Mouse (Mus musculus): ENCODE data around the gene Serpina10. TPM values are rescaled to one million over a fixed set of nuclear protein-coding genes. Genes with fewer than 3 reads are reported as not detected.
A peak's percentile ranks its signal among the peaks of the same experiment; 100 is the strongest.

Serpina10 gene
- polyA plus RNA-seq, 1 experiment from 2014 or later, result 26.4 TPM

DNA sequence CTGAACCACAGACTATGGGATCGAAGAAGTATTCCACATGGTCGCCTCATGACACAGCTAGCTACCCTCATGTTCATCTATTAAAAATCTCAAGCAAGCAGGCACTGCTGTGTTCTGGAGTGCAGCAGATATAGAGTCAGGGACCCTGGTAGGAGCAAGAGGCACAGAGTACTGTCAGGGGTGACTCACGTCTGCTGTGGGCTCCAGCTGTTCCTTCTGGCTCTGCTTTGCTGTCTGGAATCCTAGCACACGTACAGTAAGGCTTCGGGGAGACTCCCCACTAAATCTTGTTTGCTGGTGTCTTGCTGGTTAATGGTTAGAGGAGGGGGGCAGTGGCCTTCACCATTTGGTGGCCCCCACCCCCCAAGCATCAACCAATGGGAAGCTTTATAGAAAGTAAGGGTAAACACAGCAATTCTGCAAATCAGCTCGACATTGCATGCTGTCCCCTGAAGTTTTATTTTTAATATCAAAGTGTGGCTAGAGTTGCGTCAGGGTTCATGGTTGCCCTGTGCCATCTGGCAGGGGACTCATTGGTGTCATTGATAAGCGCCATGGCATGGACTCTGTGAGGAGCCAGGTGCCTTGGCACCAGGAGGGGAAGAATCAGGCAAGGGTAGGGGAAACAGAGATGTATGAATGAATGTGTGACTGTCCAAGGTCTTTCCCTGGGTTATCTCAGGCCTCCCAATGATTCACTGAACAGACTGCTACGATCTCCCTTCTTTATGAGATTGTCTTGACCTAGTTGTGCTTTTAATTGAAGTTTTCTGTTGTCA, 25.8 kb upstream of the Serpina10 start, which contains the start of gene Serpina6:
Serpina6 (minus strand) TSS at position 365 of the 779 bp plus-strand sequence.
- H3K4me2 ChIP-seq, result peak within 1 kb of the TSS; percentile 47
- peak; percentile 44 for ATAC-seq
- H3K4me1 ChIP-seq, result no peaks in the 10 kb centered on the region
- WGBS (ENCODE audit: insufficient replicate concordance), result 54% methylated on average over 9 of the region's 9 CpGs
- no peaks in the 10 kb centered on the region for H3K27me3 ChIP-seq (replicated peaks)
- peak within 1 kb of the TSS; percentile 65 for H3K27ac ChIP-seq
- H3K9me3 ChIP-seq (replicated peaks), result no peaks in the 10 kb centered on the region
- peak within 1 kb of the TSS; percentile 44 for H3K4me3 ChIP-seq
- H3K36me3 ChIP-seq, result no peaks in the 10 kb centered on the region
- peak within 1 kb of the TSS; percentile 13; the same call in 1 of the 2 replicates for H3K9ac ChIP-seq

DNA sequence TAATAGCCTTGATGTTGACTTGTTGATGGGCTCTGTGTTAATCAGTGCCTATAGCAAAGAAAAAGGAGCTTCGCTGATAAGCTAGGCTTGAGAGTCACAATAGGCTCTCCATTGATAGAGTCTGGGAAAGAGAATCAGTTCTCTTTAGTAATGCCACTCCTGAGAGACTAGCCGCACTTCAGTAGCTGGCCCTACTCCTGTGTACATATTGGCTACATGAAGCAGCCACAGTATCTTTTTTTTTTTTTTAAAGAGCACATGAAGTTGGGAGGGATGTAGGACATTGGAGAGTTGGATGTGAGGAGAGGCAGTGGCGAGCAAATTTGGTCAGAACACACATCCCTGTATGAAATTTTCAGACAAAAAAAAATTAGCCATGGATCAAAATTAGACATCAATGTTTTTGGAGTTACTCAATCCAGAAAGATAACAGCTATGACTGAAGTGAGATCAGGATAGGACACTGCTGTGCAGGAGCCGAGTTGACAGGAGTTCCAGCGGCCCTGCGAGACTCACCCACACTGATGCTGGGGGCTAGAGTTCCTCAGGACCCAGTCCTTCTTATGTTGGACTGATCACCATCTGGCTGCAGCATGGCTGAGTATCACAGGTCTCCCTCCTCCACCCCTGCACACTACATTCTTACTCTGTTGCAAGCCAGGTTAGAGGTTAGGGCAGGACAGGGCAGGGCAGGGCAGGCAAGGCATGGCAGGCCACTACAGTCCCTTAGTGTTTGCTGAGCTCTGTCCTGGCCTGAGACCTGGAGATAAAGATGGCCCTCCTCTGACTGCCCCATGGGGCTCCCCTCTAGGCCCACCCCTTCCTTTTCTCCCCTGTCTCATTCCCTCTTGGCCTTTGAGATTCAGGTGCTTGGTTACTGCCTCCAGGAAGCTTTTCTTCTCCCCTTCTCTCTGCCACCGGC, 24.1 kb upstream of the Serpina10 start:
- peak overlapping the region; percentile 44 for H3K4me3 ChIP-seq
- H3K4me2 ChIP-seq, result peak overlapping the region; percentile 47
- no peaks in the 10 kb centered on the region for H3K27me3 ChIP-seq (replicated peaks)
- WGBS (ENCODE audit: insufficient replicate concordance), result 65% methylated on average over 7 of the region's 7 CpGs
- no peaks in the 10 kb centered on the region for H3K4me1 ChIP-seq
- no peaks in the 10 kb centered on the region for H3K9me3 ChIP-seq (replicated peaks)
- H3K27ac ChIP-seq, result peak overlapping the region; percentile 65
- H3K9ac ChIP-seq, result peak overlapping the region; percentile 13; the same call in 1 of the 2 replicates
- H3K36me3 ChIP-seq, result no peaks in the 10 kb centered on the region
- peak; percentile 53 for ATAC-seq

DNA sequence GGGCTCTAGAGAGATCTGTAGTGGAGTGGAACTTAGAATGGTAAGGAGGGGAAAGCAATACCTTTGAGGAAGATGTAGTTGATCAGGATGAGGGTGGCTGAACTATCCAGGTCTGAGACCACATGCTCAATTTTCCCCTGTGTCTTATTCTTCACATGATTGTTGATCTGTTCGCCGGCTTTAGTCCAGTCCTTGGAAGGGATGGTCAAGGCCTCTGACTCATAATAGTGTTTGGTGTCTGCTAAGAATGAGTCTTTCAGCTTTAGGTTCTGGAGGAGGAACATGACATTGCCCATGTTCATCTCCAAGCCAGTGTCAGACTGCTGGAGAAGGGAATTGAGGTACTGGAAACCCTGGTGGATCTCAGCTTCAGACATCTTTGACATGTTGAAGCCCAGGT, 22.6 kb upstream of the Serpina10 start:
- 83% methylated on average over 2 of the region's 2 CpGs for WGBS (ENCODE audit: insufficient replicate concordance)
- Histone ChIP-seq H3K4me2 (peak overlapping the region; percentile 47; the same call in 1 of the 2 replicates), H3K9ac (no peak overlapping the region), H3K27ac (no peak overlapping the region), H3K4me3 (no peak overlapping the region), H3K36me3 (no peaks in the 10 kb centered on the region), H3K27me3 (replicated peaks) (no peaks in the 10 kb centered on the region), H3K4me1 (no peaks in the 10 kb centered on the region), H3K9me3 (replicated peaks) (no peaks in the 10 kb centered on the region)
- no peak for ATAC-seq

DNA sequence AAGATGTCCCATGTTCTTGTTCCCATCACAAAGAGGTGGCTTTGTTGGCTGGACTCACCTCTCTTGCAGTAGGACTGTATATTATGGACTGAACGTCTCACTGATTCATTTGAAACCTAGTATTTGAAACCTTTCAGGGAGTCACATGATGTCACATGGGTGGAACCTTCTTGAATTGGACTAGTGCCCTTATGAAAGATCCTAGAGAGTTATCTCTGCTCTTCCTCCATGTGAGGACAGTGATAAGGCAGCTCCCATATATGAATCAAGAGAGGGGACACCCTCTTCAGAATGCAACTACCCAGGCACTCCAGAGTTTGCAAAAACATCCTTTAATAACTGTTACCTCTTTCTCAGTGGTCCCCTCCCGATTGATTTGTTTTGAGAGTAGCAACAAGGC, 15.1 kb upstream of the Serpina10 start:
- Histone ChIP-seq H3K9me3 (replicated peaks) (no peaks in the 10 kb centered on the region), H3K4me3 (no peak overlapping the region), H3K27me3 (replicated peaks) (no peaks in the 10 kb centered on the region), H3K4me2 (no peak overlapping the region), H3K9ac (no peak overlapping the region), H3K27ac (no peak overlapping the region), H3K36me3 (no peaks in the 10 kb centered on the region), H3K4me1 (no peaks in the 10 kb centered on the region)
- ATAC-seq, result no peak
- 64% methylated on average over 2 of the region's 2 CpGs for WGBS (ENCODE audit: insufficient replicate concordance)

DNA sequence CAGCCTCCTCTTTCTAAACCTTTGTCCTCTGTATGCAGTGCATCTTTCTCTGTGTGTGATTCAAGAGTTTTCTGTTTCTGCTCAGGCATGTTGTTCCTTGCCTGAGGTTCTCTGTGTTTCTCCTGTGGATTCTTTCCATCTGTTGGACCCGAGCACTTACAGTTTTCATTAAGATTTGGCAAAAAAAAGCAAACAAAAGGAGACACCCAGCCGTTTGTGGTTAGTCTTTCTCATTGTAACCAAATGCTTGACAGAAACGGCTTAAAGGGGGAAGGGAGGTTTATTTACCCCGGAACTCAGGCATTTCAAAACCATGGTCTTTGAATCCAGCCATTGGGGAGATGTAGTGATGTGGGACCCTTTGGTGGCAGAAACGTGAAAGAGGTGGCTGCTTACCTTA, 13.4 kb upstream of the Serpina10 start:
- H3K4me3 ChIP-seq, result no peak overlapping the region
- no peaks in the 10 kb centered on the region for H3K4me1 ChIP-seq
- WGBS (ENCODE audit: insufficient replicate concordance), result 28% methylated on average over 5 of the region's 5 CpGs
- no peak overlapping the region for H3K9ac ChIP-seq
- no peak overlapping the region for H3K4me2 ChIP-seq
- ATAC-seq, result no peak
- no peaks in the 10 kb centered on the region for H3K9me3 ChIP-seq (replicated peaks)
- no peaks in the 10 kb centered on the region for H3K27me3 ChIP-seq (replicated peaks)
- H3K27ac ChIP-seq, result no peak overlapping the region
- no peaks in the 10 kb centered on the region for H3K36me3 ChIP-seq

DNA sequence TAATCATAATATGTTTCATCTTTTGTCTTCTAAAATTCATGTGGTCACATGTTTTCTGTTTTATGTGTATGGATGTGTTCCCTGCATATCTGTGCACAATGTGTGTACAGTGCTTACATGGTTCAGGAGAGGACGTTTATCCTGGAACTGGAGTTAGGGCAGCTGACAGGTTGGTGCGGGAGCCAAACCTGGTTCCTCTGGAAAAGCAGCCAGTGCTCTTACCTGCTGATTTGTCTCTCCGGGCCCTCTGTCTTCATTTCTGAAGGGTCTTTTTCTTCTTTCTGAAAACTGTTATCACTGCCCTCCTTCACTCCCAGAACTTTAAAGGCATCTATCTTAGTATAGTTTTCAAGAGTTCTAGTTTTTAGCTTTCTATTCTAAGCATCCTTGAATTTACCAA, 12.6 kb upstream of the Serpina10 start:
- Histone ChIP-seq H3K27me3 (replicated peaks) (no peaks in the 10 kb centered on the region), H3K4me1 (no peaks in the 10 kb centered on the region), H3K9me3 (replicated peaks) (no peaks in the 10 kb centered on the region), H3K4me2 (no peak overlapping the region), H3K27ac (no peak overlapping the region), H3K9ac (no peak overlapping the region), H3K36me3 (no peaks in the 10 kb centered on the region), H3K4me3 (no peak overlapping the region)
- ATAC-seq, result no peak
- WGBS (ENCODE audit: insufficient replicate concordance), result 62% methylated on average over 3 of the region's 3 CpGs

DNA sequence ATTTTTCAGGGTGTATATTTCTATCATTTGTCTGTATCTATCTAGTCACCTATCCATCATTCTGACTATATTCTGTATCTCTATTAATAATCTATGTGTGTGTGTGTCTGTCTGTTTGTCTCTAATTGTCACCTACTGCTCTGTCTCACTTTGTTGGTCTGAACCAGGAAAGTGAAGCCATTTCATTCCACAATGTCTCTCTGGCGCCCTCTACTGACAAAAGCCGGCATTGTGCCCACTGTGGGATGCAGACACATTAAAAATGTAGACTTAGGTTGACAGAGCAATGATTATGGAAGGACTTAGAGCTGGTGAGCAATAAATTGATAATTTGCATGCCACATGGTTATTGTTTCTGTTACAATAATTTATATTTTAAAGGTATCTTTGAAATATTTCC, 12.1 kb upstream of the Serpina10 start:
- Histone ChIP-seq H3K4me1 (no peaks in the 10 kb centered on the region), H3K36me3 (no peaks in the 10 kb centered on the region), H3K27ac (no peak overlapping the region), H3K4me3 (no peak overlapping the region), H3K27me3 (replicated peaks) (no peaks in the 10 kb centered on the region), H3K4me2 (no peak overlapping the region), H3K9ac (no peak overlapping the region), H3K9me3 (replicated peaks) (no peaks in the 10 kb centered on the region)
- ATAC-seq, result no peak
- 2% methylated on average over 2 of the region's 2 CpGs for WGBS (ENCODE audit: insufficient replicate concordance)

DNA sequence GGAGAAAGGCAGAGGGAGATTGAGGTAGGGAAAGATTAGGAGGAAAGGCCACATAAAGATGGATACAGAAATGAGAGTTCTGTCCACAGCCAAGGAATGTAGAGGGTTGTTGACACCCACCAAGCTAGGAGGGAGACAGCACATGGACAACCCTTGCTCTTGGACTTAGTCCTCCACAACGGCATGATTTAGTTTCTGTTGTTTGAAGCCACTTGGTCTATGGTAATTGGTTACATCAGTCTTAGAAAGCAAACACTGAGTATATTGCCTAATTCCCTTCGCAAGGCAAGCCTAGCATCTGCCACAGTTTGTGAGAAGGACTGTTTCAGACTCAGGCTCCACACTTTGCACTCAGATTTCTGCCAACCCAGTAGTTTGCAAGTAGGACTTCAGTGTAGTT, 4.6 kb upstream of the Serpina10 start:
- no peaks in the 10 kb centered on the region for H3K9me3 ChIP-seq (replicated peaks)
- H3K27ac ChIP-seq, result no peak overlapping the region
- H3K27me3 ChIP-seq (replicated peaks), result no peaks in the 10 kb centered on the region
- H3K9ac ChIP-seq, result no peak overlapping the region
- peak; percentile 63 for ATAC-seq
- no peaks in the 10 kb centered on the region for H3K36me3 ChIP-seq
- H3K4me1 ChIP-seq, result no peaks in the 10 kb centered on the region; the same call in 1 of the 2 replicates
- 45% methylated on average over 2 of the region's 2 CpGs for WGBS (ENCODE audit: insufficient replicate concordance)
- H3K4me3 ChIP-seq, result no peak overlapping the region
- H3K4me2 ChIP-seq, result no peak overlapping the region

DNA sequence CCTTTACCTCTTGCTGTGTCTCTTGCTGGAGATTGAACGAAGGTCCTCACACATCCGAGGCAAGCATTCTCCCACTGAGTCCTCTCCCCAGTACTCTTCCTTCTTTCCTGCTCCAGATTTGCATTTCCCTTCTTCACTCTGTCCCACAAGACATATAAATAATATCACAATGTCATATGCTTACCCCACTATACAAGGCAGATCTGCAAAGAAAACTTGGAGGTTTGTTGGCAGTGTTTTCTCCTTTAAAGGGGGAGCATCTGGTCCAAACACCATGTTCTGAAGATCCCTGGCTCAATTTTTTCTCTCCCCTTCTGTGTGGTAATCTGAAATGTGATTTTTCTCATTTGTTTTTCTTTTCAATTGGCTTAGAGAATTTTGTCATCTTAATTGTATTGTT, 3.2 kb upstream of the Serpina10 start:
- WGBS (ENCODE audit: insufficient replicate concordance), result 53% methylated on average over 2 of the region's 2 CpGs
- Histone ChIP-seq H3K4me1 (no peaks in the 10 kb centered on the region; the same call in 1 of the 2 replicates), H3K4me2 (no peak overlapping the region), H3K36me3 (no peaks in the 10 kb centered on the region), H3K27ac (no peak overlapping the region), H3K9ac (no peak overlapping the region), H3K27me3 (replicated peaks) (no peaks in the 10 kb centered on the region), H3K4me3 (no peak overlapping the region), H3K9me3 (replicated peaks) (no peaks in the 10 kb centered on the region)
- no peak for ATAC-seq

DNA sequence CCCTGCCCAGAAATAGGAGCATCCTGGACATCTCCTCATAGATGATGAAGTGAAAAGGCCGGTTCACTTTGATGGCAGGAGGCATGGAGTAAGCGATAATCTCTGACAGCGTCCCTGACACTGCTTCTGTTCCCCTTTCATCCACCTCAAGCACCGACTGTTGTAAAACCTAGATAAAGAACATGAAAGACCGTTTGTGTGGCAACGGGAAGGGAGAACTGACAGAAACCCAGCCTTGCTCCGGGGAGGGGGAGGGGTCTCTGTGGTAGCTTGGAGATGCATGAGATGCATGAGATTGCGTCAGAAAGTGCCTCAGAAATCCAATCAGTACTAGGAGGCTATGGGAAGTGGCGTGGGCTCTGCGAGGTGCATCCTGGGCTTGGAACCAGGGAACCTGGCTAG, 14.4 kb downstream of the Serpina10 start:
- H3K4me1 ChIP-seq, result no peaks in the 10 kb centered on the region
- no peaks in the 10 kb centered on the region for H3K9me3 ChIP-seq (replicated peaks)
- no peak overlapping the region for H3K27ac ChIP-seq
- H3K4me3 ChIP-seq, result no peak overlapping the region
- no peak overlapping the region for H3K9ac ChIP-seq
- H3K27me3 ChIP-seq (replicated peaks), result no peaks in the 10 kb centered on the region
- ATAC-seq, result 0 out of 2 replicates have a peak, but pooled peaks have one; percentile 35
- 36% methylated on average over 10 of the region's 10 CpGs for WGBS (ENCODE audit: insufficient replicate concordance)
- no peak overlapping the region for H3K4me2 ChIP-seq
- H3K36me3 ChIP-seq, result no peaks in the 10 kb centered on the region

DNA sequence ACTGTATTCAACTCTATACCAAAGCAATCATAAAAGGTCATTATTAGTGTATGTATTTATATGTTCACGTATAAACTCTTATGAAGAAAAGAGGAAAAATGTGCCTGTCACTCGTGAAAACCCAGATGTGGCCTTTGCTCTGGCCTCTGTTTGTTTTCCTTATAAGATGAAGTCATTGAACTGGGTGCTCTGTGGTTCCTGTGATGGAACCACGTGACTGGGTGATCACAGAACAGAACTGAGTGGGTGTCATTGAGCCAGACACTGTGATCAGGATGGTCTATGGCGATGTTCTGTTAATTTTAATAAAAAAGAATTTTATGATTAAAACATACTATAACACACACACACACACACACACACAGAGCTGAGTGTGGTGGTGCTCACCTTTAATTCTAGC, 15.5 kb downstream of the Serpina10 start:
- Histone ChIP-seq H3K4me1 (no peaks in the 10 kb centered on the region), H3K27ac (no peak overlapping the region), H3K27me3 (replicated peaks) (no peaks in the 10 kb centered on the region), H3K4me2 (no peak overlapping the region), H3K9me3 (replicated peaks) (no peaks in the 10 kb centered on the region), H3K9ac (no peak overlapping the region), H3K4me3 (no peak overlapping the region), H3K36me3 (peaks cover under 1% of the 10 kb centered on the region; the same call in 1 of the 2 replicates)
- 52% methylated on average over 4 of the region's 4 CpGs for WGBS (ENCODE audit: insufficient replicate concordance)
- ATAC-seq, result no peak

DNA sequence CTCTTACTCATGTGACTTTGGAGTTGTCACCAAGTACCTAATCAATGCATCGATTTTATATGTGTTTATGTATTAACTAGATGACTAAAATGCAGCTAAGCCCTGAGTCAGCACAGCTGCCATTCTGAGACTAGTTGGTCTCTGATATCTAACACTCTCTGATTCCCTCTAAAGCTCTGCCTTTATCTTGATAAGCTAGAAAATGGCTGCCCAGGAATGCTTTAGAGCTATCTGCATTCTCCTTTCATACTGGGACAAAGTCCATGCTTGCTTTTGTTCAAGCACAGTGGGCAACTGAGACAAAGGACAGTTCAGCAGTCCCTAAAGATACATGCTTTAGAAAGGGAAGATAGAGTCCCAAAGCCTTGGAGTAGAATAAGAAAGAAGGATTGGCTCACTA, 16.1 kb downstream of the Serpina10 start:
- H3K27ac ChIP-seq, result no peak overlapping the region
- H3K9me3 ChIP-seq (replicated peaks), result no peaks in the 10 kb centered on the region
- WGBS (ENCODE audit: insufficient replicate concordance), result 66% methylated on average over 1 of the region's 1 CpGs
- H3K27me3 ChIP-seq (replicated peaks), result no peaks in the 10 kb centered on the region
- no peaks in the 10 kb centered on the region for H3K4me1 ChIP-seq
- H3K4me3 ChIP-seq, result no peak overlapping the region
- H3K4me2 ChIP-seq, result no peak overlapping the region
- H3K36me3 ChIP-seq, result peaks cover 6% of the 10 kb centered on the region; the same call in 1 of the 2 replicates
- ATAC-seq, result no peak
- no peak overlapping the region for H3K9ac ChIP-seq
